Mouse (Mus musculus) lung, postnatal 0 days (tissue): ENCODE measurements around the gene Ccdc113.

Experiments used
- CTCF ChIP-seq: IDR thresholded peaks from 2 replicates; pipeline ENCODE4 v1.5.1; 2016; ENCODE audit warnings: antibody characterized with exemption, mild to moderate bottlenecking
- EP300 ChIP-seq: IDR thresholded peaks from 2 replicates; pipeline ENCODE4 v1.6.1; 2016; ENCODE audit warnings: antibody characterized with exemption, mild to moderate bottlenecking, control low read depth

DNA sequence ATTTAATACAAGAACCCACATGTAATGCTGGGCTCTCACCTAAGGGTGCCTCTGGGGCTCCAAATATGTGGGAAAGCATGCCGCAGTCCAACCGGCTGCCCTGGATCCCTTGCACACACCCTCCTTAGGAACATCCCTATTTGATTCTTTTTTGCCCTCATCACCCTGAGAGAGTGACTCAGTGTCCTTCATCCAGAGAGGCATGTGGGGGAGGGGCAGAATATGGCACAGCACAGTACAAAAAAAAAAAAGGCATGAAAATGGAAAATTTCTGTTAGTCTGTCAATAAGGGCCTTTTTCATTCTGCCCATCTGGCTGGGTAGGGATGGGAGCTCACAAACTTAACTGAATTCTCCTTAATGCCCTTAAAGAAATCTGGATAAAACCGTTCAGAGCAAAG is 36.1 kb upstream of the Ccdc113 start:
- TF ChIP-seq EP300 (no peak), CTCF (no peak)
